Mouse (Mus musculus) left cerebral cortex, adult 11 months (tissue): ENCODE measurements around the gene Gm884.
"Not testable (repeated sequence)": the region's sequence is repeated elsewhere in the genome, so short reads cannot be mapped to it uniquely, and the experiment has no call there.

ENCODE experiments used
- DNase-seq: peaks from one replicate; pipeline ENCODE4 v3.0.0; 2022; ENCODE audit warnings: low spot score

Gene Gm884

DNA sequence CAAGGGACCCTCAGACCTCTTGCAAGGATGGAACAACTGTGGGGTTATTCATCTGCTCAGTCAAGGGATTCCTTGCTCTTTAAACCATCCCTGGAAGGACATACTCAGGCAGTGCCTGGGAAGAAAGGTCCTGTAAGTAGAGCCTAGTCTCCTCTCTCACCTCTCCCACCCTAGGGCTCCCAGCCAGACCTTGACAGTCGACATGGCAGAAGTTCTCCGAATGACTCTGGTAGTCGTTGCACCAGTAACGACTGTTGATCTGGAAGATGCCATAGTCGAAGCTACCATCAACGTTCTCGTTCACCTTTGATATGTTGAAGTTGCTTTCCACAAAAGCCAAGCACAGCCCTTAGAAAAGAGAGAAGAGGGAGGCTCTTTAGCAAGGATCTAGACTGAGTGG lies 13.9 kb upstream of the Gm884 start:
- no peak for DNase-seq

DNA sequence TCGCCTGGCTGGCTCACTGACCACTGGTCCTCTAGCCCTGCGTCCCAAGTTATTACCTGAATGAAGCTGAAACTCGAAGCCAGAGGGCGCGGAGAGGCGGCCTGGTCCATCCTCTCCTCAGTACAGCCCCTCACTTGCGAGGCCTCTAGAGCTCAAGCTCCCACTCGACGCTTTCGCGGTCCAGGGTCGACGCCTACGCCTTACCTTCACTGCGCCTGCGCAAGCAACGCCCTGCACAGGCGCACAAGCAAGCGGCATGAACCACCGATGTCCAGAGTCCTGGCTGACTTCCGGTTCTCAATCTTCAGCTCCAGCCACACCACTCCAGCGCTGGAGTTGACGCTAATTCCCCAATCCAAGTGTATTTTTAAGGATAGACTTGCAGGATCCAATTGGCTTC lies 6.5 kb upstream of the Gm884 start:
- DNase-seq, result no peak

DNA sequence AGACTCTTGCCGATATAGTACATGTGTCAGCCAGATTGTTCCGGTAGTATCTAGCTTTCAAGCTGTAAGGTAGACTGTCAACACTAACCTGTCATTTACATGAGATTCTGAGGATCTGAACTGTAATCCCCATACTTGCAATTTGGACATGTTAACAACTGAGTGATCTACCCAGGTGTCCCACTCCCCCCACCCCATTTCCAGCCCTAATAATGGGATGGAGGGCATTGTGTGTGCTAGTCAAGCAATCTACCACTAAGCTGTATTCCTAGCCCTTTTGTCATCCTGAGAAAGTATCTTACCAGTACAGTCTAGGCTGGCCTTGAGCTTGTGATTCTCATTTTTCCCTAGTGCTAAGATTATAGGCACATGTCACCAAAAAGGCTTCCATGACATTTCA lies 10.2 kb downstream of the Gm884 start:
- DNase-seq, result no peak

DNA sequence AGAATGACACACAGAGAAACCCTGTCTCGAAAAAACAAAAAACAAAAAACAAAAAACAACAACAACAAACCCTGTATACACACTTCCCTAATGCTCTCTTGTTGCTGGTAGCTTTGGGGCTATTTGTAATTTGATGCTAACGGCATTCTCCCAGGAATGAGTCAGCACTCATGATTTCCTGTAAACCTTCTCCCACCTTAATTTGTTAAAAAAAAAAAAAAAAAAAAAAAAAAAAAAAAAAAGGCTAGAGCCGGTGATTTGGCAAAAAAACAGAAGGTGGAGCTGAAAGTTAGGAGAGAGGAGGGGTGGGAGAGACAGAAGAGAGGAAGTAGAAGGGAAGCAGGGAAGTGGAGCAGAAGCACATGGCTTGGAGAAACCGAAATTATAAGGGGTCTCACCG lies 14.3 kb downstream of the Gm884 start:
- no peak for DNase-seq

DNA sequence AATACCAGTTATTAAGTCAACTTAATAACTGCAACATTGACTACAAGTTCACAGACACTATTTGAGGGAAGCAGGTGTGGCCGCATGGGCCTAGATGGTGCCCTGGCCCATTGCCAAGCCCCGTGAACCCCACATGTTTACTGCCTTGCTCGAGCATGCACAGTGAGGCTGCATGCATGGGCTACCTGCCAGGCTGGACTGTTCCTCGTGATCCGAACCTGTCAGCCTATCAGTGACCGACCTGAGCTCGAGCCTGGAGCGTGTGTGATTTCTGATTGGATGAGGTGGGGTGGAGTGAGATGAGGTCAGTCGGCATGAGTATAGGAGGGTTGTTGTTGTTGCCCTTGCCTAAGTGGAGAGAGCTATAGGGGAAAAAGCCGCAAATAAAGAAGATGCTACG lies 42.6 kb downstream of the Gm884 start:
- DNase-seq, result no peak

DNA sequence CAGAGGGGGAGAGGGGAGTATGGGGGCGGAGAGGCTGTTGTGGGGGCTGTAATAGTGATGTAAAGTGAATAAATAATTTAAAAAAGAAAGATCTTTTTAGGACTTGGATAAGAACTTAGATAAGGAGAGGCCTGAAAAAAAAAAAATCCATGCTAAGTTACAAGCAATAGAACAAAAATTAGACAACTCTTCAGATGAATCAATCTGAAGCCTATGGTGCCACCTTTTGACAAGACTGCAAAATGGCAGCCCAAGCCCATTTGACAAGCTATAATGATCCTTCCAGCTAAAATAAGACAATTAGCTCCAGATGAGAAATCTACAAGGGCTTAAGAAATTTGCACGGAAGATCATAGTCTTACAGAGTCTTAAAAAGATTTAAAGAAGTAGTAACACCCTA lies 64.9 kb downstream of the Gm884 start:
- DNase-seq, result peak; percentile 8

DNA sequence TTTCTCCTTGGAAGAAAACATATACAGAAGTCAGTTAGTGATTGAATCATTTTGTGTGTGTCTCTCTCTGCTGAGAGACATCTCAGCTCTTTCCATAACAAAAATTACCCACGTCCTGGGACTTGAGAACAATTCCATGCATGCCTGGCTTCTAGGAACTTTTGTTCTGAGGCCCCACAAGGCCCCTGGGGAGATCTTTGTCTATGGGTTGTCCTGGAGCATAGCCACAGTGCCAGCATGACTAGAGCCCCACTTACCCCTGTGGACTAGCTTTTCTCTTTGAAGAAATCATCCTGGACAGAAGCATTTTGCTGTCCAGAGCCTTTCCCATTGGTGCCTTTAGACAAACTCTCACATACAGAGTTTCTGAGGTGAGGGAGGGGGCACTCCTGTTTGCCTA lies 86.0 kb downstream of the Gm884 start:
- DNase-seq, result not testable (repeated sequence)

DNA sequence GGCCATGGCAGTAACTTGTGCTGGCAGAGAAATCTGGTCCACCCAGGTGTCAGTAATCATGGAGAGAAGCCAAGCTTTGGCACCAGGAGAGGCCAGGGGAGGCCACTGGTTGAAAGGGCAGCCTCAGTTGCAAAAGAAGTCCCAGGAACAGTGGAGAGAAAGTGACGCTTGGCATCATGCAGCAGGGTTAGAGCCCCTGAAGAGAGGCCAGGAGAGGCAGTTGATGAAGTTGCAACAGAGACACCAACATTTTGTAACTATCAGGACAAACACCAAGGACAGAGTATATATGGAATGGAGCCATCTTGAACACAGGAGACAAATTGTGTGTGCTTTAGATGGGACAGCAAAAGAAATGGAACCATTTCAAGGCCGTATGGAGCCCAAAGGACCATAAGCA lies 108.8 kb downstream of the Gm884 start:
- DNase-seq, result no peak

DNA sequence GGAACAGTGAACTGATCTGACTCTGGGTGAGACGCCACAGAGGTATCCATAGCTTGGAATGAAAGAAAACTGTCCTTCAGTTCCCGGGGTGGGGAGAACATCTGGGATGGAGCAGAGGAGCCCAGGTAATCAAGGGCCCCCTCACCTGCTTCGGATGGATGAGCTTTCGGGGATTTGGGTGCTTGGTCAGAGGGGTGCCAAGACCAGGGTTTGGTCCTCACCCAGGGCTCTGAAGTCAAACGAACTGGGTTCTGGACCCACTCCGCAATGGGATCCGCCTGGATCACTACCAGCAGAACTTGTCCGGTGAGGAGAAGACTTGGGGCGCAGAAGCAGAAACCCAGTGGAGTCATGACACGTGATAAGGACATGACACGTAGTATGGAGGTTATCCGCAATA lies 116.4 kb downstream of the Gm884 start, which contains the start of gene Lrrc37a:
Lrrc37a (minus strand) TSS at position 101 of the 400 bp plus-strand sequence.
- no peak for DNase-seq
